Mouse (Mus musculus): ENCODE measurements around the gene Gm5105. TPM values are rescaled to one million over a fixed set of nuclear protein-coding genes. Genes with fewer than 3 reads are reported as not detected.

Gm5105 gene
- total RNA-seq (2021), result under 1 TPM in 1 of 2 experiments, not detected in 1; 0.17 TPM
- long read RNA-seq, experiment 1, result 0 reads
- long read RNA-seq, experiment 2, partial matches to known transcripts, result 0 of 2 reads
- long read RNA-seq, experiment 2, other reads (novel, unspliced or antisense), result 2 of 2 reads

DNA sequence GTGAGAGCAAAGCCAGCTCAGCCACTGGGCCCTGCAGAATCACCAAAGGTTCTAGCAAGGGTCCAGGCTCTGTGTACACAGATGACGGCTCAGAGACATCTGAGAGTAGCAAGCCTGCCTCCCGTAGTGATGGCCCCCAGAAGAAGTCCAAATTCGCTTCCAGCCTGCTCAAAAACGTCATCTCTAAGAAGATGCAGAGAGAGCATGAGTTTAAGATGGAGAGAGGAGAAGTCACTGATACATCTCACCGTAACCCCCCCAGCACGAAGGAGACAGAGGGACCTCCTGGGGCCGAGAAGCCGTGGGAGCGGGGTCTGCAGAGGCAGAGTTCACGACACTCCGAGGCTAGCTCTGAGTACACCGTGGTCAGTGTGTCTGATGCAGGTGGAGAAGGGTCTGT, at the start of gene Gm5105:
Gene Gm5105, minus strand, starts transcription at position 101 of the 400 bp plus-strand sequence.
- no peak for DNase-seq (ENCODE audit: low spot score in 2 of 2)

DNA sequence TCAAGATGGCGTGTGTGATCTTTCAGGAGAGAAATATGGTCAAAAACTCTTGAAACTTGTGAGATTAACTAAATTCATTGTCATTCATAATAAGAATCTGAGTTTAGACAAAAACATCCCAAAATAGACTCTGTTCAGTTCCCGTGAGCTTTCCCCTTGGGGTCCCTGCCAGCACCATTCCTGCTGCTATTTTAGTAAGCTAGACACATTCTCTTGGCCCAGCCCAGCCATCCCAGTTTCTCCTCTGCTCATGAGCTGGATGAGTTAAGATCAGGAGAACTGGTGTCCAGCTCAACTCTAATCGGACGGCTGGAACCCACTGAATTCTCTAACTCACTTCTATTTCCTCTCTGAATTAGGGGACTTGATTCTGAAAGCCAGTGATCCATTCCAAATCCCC, 49.7 kb upstream of the Gm5105 start:
- DNase-seq (ENCODE audit: low spot score in 2 of 2), result no peak

DNA sequence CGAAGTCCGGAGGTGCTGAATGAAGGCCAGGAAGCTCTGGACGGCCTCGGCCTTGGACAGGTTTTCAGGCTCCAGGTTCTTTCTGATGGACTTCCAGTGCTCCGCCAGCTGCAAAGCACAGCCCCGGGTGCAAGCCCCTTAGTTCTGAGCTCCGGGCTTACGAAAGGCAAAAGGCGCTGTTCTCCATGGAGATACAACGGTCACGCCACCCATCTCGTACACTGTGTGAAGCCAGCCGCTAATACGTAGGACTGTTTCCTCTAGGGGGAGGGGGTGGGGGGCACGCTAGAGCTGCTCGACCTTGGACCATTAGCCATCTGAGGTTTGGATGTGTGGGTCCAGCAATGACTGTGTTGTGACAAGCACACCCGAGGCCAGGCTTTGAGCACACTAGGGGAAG, 46.9 kb upstream of the Gm5105 start:
- DNase-seq (ENCODE audit: low spot score in 2 of 2), result no peak

DNA sequence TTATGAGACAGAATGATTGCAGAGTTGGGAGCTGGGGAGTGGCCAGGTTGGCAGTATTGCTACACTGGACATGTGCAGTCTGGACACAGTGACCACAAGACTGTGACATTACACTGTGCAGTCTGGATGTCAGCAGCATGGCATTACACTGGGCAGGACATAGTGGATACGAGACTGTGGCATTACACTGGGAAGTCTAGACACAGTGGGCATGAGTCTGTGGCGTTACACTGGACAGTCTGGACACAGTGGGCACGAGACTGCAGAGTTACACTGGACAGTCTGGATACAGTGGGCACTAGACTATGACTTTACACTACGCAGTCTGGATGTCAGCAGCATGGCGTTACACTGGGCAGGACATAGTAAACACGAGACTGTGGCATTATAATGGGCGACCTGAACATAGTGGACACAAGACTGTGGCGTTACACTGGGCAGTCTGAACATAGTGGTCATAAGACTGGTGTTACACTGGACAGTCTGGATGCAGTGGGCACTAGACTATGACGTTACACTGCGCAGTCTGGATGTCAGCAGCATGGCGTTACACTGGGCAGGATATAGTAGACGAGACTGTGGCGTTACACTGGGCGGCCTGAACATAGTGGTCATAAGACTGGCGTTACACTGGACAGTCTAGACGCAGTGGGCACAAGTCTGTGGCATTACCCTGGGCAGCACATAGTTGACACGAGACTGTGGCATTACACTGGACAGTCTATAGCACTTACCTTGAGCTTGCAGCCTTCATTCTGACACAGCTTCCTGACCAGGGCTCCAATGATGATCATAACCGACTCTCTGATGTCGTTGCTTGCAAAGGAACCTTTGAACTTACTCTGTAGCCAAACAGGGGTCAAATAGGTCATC, 44.0 kb upstream of the Gm5105 start:
- no peak for DNase-seq (ENCODE audit: low spot score in 2 of 2)

DNA sequence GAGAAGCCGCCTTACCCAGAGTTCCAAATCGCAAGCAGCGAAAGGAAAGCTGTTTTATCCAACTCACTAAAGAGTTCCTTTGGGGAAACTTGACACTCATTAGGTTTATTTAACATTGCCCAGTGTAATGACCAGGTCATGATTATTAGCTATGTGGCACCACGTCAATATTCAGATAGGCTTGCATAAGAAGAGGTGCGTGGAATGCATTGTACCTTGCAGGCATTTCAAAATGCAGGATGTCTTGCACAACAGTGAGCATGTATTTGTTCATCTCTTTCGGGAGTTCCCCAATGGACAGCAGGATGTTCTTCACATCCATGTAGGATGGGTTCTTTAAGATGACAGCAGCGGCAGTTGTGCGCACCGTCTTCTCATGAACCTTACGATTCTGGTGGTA, 39.7 kb upstream of the Gm5105 start:
- DNase-seq (ENCODE audit: low spot score in 2 of 2), result no peak

DNA sequence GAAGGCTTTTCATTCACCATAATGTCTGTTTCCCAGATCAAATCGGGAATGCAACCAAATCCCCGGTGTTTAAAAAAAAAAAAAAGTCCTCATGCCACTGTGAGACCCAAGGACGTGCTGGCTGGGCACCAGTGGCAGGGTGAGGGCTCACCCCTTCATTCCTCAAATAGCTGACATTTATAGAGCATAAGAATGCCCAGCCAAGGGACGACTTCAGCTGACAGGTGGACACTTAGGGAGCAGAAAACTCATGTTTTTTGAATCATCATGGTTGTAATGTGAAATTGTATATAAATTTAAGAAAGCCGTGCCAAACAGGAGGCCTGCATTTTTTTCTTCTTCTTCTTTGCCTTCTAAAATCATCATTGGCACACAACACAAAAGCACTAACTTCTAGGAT, 37.9 kb upstream of the Gm5105 start:
- DNase-seq (ENCODE audit: low spot score in 2 of 2), result no peak

DNA sequence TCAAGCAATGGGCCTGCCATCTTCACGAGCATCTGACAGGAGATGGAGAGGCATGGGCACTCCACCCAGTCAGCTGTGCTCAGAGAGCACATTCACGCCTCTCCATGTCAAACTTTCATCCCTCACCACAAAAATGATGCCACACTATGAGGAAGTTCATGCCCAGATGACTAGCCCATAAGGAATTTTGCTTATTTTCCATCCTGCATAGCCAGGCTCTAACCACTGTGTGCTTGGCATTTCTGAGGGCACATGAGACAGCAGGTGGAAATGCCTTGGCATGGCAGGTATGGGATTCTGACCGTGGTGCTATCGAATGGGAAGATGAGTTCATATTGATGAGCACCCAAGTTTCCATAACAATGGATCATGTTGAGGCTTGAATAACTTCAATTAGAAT, 36.5 kb upstream of the Gm5105 start:
- DNase-seq (ENCODE audit: low spot score in 2 of 2), result no peak

DNA sequence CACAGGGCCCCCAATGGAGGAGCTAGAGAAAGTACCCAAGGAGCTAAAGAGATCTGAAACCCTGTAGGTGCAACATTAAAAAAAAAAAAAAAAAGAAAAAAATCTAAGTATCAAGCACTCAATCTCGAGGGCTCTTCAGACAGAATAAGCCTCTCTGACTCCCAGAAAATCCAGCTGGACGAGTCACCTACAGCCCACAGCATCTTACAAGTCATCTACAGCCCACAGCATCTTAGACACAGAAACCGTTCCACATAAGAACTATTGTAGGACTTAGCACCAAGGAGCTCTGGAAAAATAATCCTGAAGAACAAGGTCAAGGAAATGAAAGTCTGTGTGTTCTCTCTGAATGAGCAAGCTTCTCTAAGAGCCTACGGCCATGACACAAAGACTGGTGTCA, 34.7 kb upstream of the Gm5105 start:
- DNase-seq (ENCODE audit: low spot score in 2 of 2), result no peak

DNA sequence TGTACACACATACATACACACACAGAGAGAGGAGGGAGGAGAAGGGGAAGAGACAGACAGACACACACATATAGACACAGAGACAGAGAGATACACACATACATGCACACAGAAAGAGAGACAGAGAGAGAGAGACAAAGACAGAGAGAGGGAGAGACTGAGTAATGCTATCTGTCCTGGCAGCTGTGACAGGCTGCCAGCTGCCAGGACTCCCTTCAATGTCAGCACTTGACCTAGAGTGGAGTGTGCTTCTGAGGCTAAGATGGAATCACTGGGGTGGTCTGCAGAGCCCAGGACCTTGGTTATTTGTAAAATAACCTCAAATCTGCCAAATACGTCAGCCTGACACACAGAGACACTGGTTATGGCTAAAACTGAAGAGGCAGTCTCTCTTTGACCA, 30.5 kb upstream of the Gm5105 start:
- DNase-seq (ENCODE audit: low spot score in 2 of 2), result no peak

DNA sequence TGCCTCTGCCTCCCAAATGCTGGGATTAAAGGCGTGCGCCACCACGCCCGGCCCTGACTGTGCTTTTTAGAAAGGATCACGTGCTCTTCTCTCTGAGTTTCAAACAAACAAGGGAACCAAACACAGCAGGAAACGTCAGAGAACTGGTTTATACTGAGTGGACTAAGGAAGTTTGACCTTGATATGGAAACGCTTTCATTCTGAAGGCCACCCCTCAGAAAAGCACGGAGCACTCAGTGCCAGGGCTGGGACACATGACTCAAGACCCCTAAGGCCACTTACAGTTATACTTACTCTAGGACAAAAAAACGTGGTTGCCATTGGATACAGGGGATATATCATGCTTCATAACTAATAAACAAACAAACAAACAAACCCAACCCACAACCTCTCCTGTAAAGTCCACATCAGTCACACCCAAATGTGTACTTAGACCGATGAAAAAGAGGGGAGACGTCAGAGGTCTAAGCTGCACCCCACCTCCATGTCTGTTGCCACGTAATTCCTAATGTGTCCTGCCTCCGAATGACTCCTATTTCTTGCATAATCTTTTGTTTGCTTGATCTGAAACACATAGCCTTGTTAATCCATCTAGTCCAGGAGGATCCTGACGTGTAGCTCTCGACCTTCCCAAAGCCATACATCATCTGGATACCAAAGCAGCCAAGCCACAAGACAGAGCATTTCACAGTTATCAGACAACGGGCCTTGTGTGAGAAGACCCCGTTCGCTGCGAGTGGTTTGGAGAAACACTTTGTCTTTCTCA, 29.3 kb upstream of the Gm5105 start:
- no peak for DNase-seq (ENCODE audit: low spot score in 2 of 2)

DNA sequence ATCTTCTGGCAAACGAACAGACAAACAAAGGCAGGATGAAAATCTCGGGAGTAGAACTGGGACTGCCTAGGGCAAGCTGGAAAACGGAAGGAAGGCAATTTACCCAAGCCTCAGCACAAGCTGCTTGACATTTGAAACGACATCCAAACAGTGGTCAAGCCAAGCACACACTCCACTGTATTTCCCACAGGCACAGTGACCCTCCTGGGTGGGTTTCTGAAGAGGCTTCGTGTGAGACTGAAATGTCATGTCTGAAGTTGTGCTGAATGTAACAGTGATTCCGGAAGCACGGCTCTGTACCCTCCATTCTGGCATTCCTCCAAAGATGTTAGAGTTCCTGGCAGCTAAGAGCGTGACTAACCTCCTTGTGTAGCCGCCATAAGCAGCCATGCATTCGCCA, 28.5 kb upstream of the Gm5105 start:
- no peak for DNase-seq (ENCODE audit: low spot score in 2 of 2)

DNA sequence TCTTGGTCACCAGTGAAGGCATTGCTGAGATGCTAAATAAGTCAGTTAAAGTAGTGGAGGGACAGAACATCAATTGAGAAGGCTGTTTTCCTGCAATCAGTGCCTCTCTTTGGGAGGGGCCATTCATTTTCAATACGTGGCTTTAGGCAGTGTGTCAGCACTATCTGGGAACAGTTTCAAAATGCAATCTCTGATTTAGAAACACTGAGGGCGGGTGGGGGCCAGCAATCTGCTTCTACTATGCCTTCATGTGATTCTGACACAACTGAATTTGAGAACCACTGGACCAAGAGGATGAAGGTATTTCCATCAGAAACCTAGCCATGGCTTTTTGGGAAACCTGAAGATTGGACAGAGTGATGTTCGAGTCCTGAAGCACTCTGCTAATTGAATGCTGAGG, 28.1 kb upstream of the Gm5105 start:
- DNase-seq (ENCODE audit: low spot score in 2 of 2), result no peak

DNA sequence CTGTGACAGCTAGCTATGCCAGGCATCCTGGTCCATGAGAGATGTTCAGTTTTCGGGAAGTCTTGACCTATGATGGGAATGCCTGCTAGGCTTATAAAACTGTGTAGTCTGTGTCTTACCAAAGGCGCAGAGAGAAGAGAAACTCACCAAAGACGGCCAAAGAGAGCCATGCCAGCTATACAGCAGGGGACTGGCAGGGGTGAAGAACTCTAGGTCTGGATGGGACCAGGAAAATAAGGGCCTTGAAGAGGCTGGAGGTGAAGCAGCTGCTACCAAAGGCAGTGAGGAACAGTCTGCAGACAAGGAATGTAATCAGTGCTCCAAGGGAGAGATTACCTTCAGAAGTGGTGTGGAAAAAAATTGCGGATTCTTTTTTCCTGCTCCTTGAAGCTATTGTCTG, 16.7 kb upstream of the Gm5105 start:
- no peak for DNase-seq (ENCODE audit: low spot score in 2 of 2)

DNA sequence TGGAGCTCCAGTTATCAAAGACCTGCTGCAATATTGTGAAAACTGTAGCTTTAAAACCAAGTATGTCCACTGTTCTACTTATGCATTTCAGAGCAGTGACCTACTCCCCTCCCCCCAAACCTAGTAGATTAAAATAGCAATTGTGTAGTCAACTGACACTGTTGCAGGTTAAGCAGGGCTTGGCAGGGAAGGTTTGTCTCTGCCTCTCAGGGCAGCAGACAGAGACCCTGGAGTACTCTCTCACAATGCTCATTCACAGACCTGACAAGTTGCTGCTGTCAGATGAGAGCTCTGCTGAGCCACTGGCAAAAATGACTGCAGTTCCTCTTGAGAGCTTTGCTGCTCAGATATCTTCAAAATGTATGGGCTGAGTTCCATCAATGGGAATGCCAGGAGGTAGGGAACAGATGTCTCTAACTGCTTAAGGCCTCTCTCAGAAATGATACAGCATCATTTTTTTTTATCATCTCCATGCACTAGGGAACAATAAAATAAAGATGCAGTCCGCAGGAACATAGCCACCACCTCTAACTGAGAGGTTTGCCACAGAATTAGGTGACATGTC, 16.0 kb upstream of the Gm5105 start:
- DNase-seq (ENCODE audit: low spot score in 2 of 2), result no peak

DNA sequence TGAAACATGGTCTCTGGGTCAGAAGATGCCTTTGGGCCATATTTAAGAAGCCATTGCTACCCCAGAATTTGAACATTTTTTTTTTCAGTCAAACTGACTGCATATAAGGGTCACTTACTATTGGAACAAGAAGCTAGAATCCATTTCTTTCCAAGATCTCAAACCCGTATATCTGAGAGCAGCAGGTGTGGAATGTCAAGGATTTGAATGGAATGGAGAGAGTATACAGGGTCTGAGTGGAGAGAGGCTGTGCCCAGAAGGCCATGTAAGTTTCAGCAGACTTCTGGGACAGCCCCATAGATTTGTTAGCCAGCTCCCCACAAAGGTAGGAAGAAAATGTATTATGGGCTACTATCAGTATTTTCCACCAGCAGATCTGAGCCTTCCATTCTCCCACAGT, 11.5 kb upstream of the Gm5105 start:
- no peak for DNase-seq (ENCODE audit: low spot score in 2 of 2)

DNA sequence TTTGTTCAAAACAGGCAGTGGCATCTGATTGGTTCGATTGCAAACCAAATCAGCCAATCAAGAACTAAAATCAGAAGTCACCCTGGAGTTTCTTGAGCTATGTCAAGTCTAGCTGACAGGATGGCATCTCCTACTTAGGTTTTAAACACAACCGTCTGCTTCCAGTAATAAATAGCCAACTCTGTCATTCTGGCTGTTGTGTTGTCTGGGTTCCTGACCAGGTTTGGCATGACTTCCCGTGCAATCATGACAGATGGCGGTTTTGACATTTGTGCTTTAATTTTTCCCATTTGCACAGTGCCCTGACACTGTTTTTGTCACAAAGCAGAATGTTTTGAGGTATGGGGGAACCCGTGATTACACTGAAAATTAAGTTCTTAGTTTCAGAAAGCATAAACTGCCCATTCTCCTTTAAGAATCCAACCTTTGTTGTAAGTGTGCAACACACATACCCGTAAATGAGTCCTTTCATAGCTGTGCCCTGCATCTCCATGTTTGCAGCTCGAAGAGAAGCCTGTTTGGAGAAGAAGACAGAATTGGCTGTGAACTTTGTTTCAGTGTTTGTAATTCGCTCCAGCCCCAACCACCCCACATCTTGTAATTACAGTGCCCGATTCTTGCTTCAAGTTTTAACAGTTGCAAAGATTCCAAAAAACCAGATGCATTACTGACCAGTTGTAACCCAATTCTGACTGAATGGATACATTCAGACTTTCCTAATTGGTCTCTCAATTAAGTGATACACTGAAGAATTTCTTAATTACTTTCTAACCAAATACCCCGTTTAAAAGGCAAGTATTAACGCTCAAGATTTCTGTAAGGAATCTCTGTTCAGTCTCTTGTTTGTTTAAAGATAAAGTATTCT, 10.5 kb upstream of the Gm5105 start:
- DNase-seq (ENCODE audit: low spot score in 2 of 2), result no peak

DNA sequence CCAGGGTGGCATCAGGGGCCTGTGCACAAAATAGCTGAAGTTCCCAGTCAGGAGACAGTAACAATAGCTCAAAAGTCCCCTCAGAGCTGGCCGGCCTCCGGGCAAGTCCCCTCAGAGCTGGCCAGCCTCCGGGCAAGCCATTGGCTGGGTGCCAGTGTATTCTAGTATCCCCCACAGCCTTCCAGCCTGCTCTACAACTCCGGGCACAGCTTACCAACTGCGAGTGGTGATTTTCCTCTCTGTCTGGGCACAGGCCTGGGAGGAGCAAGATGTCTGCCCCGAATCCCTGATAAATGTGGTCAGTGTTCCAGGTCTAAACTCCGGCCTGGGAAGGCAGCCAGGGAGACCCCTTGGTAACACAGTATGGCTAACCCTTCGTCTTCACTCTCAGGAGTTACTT, 8.0 kb upstream of the Gm5105 start:
- no peak for DNase-seq (ENCODE audit: low spot score in 2 of 2)

DNA sequence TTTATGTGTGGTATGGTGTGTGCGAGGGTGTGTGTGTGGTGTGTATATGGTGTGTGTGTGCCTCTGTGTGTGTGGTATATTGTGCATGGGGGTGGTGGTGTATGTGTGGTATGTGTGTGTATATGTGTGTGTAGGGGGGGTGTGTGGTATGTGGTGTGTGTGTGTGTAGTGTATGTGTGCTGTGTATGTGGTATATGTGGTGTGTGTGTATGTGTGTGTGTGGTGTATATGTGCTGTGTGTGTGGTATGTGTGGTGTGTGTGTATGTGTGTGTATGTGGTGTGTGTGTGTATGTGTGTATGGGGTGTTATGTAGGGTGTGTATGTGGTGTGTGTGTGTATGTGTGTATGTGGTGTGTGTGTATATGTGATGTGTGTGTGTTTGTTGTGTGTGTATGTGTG, 7.0 kb upstream of the Gm5105 start:
- DNase-seq (ENCODE audit: low spot score in 2 of 2), result no peak

DNA sequence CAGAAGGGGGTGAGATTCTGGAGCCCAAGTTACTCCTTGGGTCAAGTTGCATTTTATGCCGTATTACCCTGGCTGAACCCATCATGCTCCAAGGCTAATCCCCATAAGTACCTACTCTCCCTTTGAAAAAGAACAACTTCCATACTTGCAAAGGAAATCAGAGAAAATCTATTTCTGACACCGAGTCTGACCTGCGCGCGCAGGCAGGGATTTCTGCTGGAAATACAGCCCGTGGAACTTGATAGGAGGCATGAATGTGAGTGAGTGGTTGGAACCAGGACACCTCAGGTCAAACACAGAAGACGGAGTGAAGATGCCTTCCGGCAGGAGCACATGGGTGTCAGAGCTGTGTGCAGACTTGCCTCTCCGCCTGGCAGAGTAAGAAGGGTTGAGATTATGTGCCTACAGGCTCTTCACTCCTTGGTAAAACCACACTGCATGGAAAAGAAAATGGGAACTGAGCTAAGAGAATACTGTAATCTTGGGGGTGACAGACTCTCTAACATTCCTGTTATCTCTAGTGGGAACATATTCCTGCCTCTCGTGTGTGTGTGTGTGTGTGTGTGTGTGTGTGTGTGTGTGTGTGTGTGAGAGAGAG, 4.4 kb upstream of the Gm5105 start:
- no peak for DNase-seq (ENCODE audit: low spot score in 2 of 2)

DNA sequence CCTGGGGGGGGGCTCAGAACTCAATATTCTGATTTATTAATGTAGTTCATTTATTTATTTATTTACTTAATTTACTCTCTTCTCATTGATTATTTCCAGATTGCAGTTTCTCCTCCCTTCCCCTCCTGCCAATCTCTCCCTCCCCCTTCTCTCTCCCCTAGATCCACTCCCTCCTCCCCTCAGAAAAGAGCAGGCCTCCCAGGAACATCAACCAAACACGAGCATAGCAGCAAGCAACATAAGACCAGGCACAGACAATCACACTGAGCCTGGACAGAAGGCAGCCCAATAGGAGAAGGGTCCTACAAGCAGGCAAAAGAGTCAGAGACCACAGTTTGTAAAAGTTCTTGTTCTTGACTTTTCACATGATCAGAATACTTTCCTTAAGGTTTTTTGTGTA, 3.8 kb upstream of the Gm5105 start:
- DNase-seq (ENCODE audit: low spot score in 2 of 2), result no peak

Data from adrenal gland, postnatal 4 days (tissue).